Mouse (Mus musculus) stomach, postnatal 0 days (tissue): ENCODE data around the gene Tapt1.

ENCODE experiments used
- CTCF ChIP-seq: IDR thresholded peaks from 2 replicates; pipeline ENCODE4 v1.5.1; 2016; ENCODE audit warnings: antibody characterized with exemption, low read depth, mild to moderate bottlenecking, moderate library complexity
- EP300 ChIP-seq: optimal IDR thresholded peaks from 2 replicates; pipeline ENCODE3; 2016; ENCODE audit warnings: antibody characterized with exemption

GRCm38 (mm10) chr5:44213391-44213790, 13.0 kb downstream of the Tapt1 start:
- no peak for TF ChIP-seq CTCF
- TF ChIP-seq EP300, result no peak
